Mouse (Mus musculus): ENCODE measurements around the gene Gm49392. TPM values are rescaled to one million over a fixed set of nuclear protein-coding genes. Genes with fewer than 3 reads are reported as not detected.
"Not testable (repeated sequence)": the region's sequence is repeated elsewhere in the genome, so short reads cannot be mapped to it uniquely, and the experiment has no call there.

Gm49392 gene
- 0.23 TPM in 1 of 2 replicates, not detected in the other for polyA plus RNA-seq (2012; rRNA removed)

GRCm38 (mm10) chr13:60896794-60897193, at the start of gene Gm49392:
Gm49392 (minus strand) TSS chr13:60896894.
- not testable (repeated sequence) for H3K4me1 ChIP-seq (ENCODE audit: control insufficient read depth, insufficient read depth, low read length); H3K27me3 ChIP-seq (replicated peaks; ENCODE audit: control insufficient read depth, insufficient read depth, low read length); H3K36me3 ChIP-seq (ENCODE audit: control insufficient read depth, insufficient read depth, low read length); H3K4me3 ChIP-seq (ENCODE audit: insufficient read depth, low read depth, low read length); DNase-seq
- 89% methylated on average over 8 of the region's 8 CpGs for WGBS
- peak within 1 kb of the TSS; percentile 70 for H3K27ac ChIP-seq (ENCODE audit: insufficient read depth, low read depth, low read length)

- H3K27me3 ChIP-seq (replicated peaks; ENCODE audit: control insufficient read depth, insufficient read depth, low read length); H3K4me1 ChIP-seq (ENCODE audit: control insufficient read depth, insufficient read depth, low read length); H3K4me3 ChIP-seq (ENCODE audit: insufficient read depth, low read depth, low read length): not testable (repeated sequence)
Observed at GRCm38 (mm10) chr13:60941884-60942283, 45.2 kb upstream of the Gm49392 start, which contains the start of gene Tpbpa. Tpbpa (minus strand) TSS chr13:60941984.

GRCm38 (mm10) chr13:60936500-60936901, 39.8 kb upstream of the Gm49392 start, which contains the start of the genes Gm49391 and Ctla2a:
Gm49391 (minus strand) TSS chr13:60936571.
Ctla2a (minus strand) TSS chr13:60936625.
- Histone ChIP-seq H3K4me3 (ENCODE audit: insufficient read depth, low read depth, low read length) (no peak within 1 kb of the TSS), H3K27me3 (replicated peaks; ENCODE audit: control insufficient read depth, insufficient read depth, low read length) (no peaks in the 10 kb centered on the region), H3K36me3 (ENCODE audit: control insufficient read depth, insufficient read depth, low read length) (no peaks in the 10 kb centered on the region), H3K4me1 (ENCODE audit: control insufficient read depth, insufficient read depth, low read length) (no peaks in the 10 kb centered on the region), H3K27ac (ENCODE audit: insufficient read depth, low read depth, low read length) (0 out of 2 replicates have a peak within 1 kb of the TSS, but pooled peaks have one; percentile 20)
- TF ChIP-seq CTCF (conservative IDR thresholded peaks at IDR 0.05; ENCODE audit: insufficient read depth, insufficient read length, low read depth, low read length) = no peak
- no peak for TF ChIP-seq POLR2A (IDR thresholded peaks at IDR 0.05; ENCODE audit: low read depth, low read length)
- WGBS = 59% methylated on average over 5 of the region's 5 CpGs
- DNase-seq = peak; percentile 86

More at GRCm38 (mm10) chr13:60941884-60942283, 45.2 kb upstream of the Gm49392 start, which contains the start of gene Tpbpa:
- not testable (repeated sequence) for DNase-seq; H3K27ac ChIP-seq (ENCODE audit: insufficient read depth, low read depth, low read length); H3K36me3 ChIP-seq (ENCODE audit: control insufficient read depth, insufficient read depth, low read length)
- 83% methylated on average over 3 of the region's 3 CpGs for WGBS

- H3K4me3 ChIP-seq (ENCODE audit: insufficient read depth, low read depth, low read length); H3K4me1 ChIP-seq (ENCODE audit: control insufficient read depth, insufficient read depth, low read length); H3K27ac ChIP-seq (ENCODE audit: insufficient read depth, low read depth, low read length); H3K27me3 ChIP-seq (replicated peaks; ENCODE audit: control insufficient read depth, insufficient read depth, low read length); DNase-seq; H3K36me3 ChIP-seq (ENCODE audit: control insufficient read depth, insufficient read depth, low read length): not testable (repeated sequence)
- 74% methylated on average over 2 of the region's 2 CpGs for WGBS
Observed at GRCm38 (mm10) chr13:60935490-60935889, 38.8 kb upstream of the Gm49392 start, which contains the start of gene Gm49393. Gm49393 (minus strand) TSS chr13:60935590.

GRCm38 (mm10) chr13:60904780-60905179, 8.1 kb upstream of the Gm49392 start, which contains the start of gene Tpbpb:
Tpbpb (minus strand) TSS chr13:60904880.
- WGBS = 86% methylated on average over 2 of the region's 2 CpGs
- H3K27me3 ChIP-seq (replicated peaks; ENCODE audit: control insufficient read depth, insufficient read depth, low read length); H3K36me3 ChIP-seq (ENCODE audit: control insufficient read depth, insufficient read depth, low read length); H3K4me3 ChIP-seq (ENCODE audit: insufficient read depth, low read depth, low read length); DNase-seq; H3K27ac ChIP-seq (ENCODE audit: insufficient read depth, low read depth, low read length); H3K4me1 ChIP-seq (ENCODE audit: control insufficient read depth, insufficient read depth, low read length): not testable (repeated sequence)

GRCm38 (mm10) chr13:60897328-60897727, 634 bp upstream of the Gm49392 start, which contains the start of gene Ctla2b:
Ctla2b (minus strand) TSS chr13:60897447.
- H3K27me3 ChIP-seq (replicated peaks; ENCODE audit: control insufficient read depth, insufficient read depth, low read length) = no peaks in the 10 kb centered on the region
- H3K36me3 ChIP-seq (ENCODE audit: control insufficient read depth, insufficient read depth, low read length) = no peaks in the 10 kb centered on the region
- peak; percentile 84 for DNase-seq
- no peaks in the 10 kb centered on the region for H3K4me1 ChIP-seq (ENCODE audit: control insufficient read depth, insufficient read depth, low read length)
- 56% methylated on average over 3 of the region's 3 CpGs for WGBS
- TF ChIP-seq POLR2A (IDR thresholded peaks at IDR 0.05; ENCODE audit: low read depth, low read length) (no peak), CTCF (conservative IDR thresholded peaks at IDR 0.05; ENCODE audit: insufficient read depth, insufficient read length, low read depth, low read length) (no peak)
- H3K4me3 ChIP-seq (ENCODE audit: insufficient read depth, low read depth, low read length) = no peak within 1 kb of the TSS
- H3K27ac ChIP-seq (ENCODE audit: insufficient read depth, low read depth, low read length) = peak within 1 kb of the TSS; percentile 70

GRCm38 (mm10) chr13:60895406-60896160, 1.1 kb downstream of the Gm49392 start:
- DNase-seq = no peak
- H3K36me3 ChIP-seq (ENCODE audit: control insufficient read depth, insufficient read depth, low read length) = no peaks in the 10 kb centered on the region
- no peaks in the 10 kb centered on the region for H3K4me1 ChIP-seq (ENCODE audit: control insufficient read depth, insufficient read depth, low read length)
- H3K4me3 ChIP-seq (ENCODE audit: insufficient read depth, low read depth, low read length) = no peak overlapping the region
- no peak overlapping the region for H3K27ac ChIP-seq (ENCODE audit: insufficient read depth, low read depth, low read length)
- TF ChIP-seq POLR2A (IDR thresholded peaks at IDR 0.05; ENCODE audit: low read depth, low read length) (no peak), CTCF (conservative IDR thresholded peaks at IDR 0.05; ENCODE audit: insufficient read depth, insufficient read length, low read depth, low read length) (no peak)
- H3K27me3 ChIP-seq (replicated peaks; ENCODE audit: control insufficient read depth, insufficient read depth, low read length) = no peaks in the 10 kb centered on the region

Measured in kidney, adult 2 months (tissue).